Mouse (Mus musculus) layer of hippocampus, postnatal 14 days (tissue): ENCODE measurements at regions not wholly inside any gene's neighbourhood (a gene's known extent, or its start where the extent isn't known, plus 50 kb on each side); places are given as distances from the start of the nearest gene placed in this dataset.

Source experiments
- DNase-seq, 2 experiments: peaks; one replicate each; pipeline ENCODE4 v3.0.0; 2021 to 2022; ENCODE audit warnings: low spot score in 2 of 2, mixed read lengths in 1 of 2
- microRNA-seq, 2 experiments: library from miRNA; unstranded; fragments of <30 nt; microRNA quantifications; one replicate each; pipeline ENCODE4 v1.2.0; 2021

GRCm38 (mm10) chr9:8273253-8273652 is 139.2 kb upstream of the Cep126 start:
- no peak for DNase-seq

DNA sequence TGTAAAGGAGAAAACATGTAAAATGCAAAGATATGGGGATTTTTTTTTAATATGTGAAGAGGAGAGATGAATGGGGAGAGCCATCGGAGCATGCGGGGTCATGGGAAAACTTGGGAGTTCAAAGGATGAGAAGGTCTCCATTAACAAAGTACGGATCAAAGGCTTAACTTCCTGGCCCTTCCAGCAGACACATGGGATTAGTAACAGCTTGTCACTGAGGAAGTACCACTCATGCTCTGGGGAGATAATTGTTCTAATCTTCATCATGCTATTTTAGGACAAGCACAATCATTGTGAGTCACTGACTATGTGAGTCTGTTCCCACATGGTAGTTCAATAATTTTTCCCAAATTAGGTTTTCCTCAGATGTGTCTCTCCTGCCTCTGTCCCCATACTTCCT is 115.4 kb upstream of the Cep126 start:
- no peak for DNase-seq

GRCm38 (mm10) chr9:8228078-8228477 is 94.0 kb upstream of the Cep126 start:
- DNase-seq, result no peak

DNA sequence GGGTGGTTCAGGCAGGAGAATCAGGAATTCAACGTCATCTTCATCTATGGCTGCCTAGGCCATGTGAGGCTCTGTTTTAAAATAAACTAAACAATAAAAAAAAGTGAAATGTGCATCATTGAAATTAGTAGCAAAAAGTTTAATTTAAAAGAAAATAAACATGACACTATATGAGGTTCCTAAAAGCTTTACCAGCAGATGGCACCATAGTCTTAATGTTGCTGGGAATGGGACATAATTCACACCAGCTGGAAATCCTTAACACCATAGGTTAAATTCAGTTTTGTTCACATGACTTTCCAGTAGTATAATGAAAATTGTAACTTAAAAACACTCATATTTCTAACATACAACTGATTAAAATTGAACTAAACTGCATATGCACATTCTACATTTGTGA is 92.3 kb upstream of the Cep126 start:
- DNase-seq, result peak in 1 of 2 experiments; percentile 44

GRCm38 (mm10) chr9:8208855-8209254 is 74.8 kb upstream of the Cep126 start:
- DNase-seq, result peak; percentile 22 to 58

- no peak for DNase-seq
Measured at GRCm38 (mm10) chr9:8185433-8185832, 51.3 kb upstream of the Cep126 start.

Small RNAs in the stretch of these regions (microRNA-seq; reads per million reads assigned to microRNA genes)
- 0 reads per million in 2 experiments for gene Mir1899
